Mouse (Mus musculus) cerebellum, adult 18-20 months (tissue): Measurements from ENCODE around the gene Apol10a.
"Not testable (repeated sequence)": the region's sequence is repeated elsewhere in the genome, so short reads cannot be mapped to it uniquely, and the experiment has no call there.

Source experiments
- DNase-seq, 2 experiments: peaks; one replicate each; pipeline ENCODE4 v3.0.0; 2021

Apol10a gene

DNA sequence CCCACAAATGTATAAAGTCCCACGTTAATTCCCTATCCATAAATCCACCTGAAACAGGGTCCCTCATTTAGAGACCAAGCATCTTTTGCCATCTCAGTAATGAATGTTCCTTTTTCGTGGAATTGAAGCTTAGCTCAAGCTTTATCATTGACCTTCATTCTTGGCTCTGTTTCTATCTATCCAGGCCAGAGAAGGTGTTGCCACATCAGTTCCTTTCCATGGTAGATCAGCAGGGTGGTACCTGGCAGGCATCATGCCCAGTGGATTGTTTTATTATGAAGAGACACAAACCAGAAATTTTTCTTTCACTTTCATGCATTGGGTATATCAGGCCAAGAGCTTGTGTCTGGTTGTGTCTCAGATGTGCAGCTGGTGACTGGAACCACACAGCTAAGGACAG is at the start of gene Apol10a:
Gene Apol10a (plus strand): TSS at position 355 of the 400 bp plus-strand sequence.
- DNase-seq: not testable (repeated sequence)

DNA sequence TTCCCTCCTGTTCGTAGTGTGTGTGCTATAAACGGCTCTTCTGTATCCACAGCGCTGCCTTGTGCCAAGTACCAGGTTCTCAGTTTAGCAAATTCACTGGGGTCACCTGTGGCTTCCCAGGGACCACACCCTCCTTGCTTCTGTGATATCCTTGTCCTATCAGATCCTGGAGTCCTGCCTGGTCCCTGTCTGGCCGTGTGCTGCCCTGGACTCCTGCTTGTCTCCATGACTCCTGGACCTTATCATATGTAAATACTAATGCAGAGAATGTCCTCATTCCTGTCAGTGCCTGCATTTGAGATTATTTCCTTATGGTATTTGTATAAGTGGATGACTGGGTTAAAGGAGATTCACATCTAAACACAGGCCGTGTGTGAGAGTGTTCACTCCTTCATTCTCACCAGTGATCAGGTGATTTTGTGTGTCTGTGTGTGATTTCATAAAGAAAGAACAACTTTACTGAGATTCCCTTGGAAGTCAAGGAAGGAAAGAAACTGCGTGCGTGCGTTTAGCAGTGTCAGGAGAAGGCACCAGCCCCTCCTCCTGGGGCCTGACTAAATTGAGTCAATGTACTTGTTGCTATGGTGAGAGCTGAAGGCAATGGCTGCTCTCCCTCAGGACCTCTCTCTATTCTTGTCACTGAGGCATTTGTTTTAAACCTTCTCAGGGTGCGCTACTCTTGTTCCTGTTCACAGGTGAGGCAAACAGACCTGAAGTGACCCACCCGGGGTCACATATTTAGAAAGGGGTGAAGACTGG is 48.0 kb upstream of the Apol10a start:
- DNase-seq: not testable (repeated sequence)

DNA sequence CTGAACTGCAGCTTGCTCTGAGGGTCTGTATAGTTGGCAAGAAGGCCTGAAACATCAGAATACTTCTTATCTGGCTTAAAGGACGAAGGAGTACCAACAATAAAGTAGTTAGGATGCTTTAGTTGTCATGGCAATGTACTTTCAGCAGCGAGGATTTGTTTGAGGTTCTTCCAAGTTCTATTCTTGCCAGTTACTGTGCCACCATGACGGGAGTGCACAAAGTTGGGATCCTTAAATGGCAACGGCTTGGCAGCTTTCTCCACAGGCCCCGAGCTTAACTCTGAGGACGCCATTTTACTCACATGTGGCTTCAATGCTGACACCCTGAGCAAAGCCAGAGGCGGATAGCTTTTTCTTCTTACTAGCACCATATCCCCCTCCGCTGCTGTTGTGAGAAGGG is 32.1 kb upstream of the Apol10a start:
- DNase-seq: not testable (repeated sequence)

DNA sequence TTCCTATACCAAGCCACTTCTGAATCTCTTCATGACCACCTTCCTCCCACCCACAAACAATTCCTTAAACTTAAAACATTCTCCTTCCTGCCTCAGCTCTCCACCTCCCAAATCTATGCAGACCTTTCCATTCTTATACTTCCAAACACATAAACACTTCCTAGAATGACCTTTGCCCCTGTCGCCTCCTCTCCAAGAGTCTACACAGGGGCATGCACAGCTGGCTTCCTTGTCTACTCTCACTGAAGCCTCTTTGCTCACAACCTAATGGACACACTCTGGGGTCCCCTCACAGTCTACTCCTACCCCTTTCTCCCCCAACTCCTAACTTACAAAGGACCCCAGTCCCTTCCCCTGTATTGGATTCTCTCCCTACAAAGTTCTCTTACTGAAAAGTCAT is 31.2 kb upstream of the Apol10a start:
- not testable (repeated sequence) for DNase-seq

DNA sequence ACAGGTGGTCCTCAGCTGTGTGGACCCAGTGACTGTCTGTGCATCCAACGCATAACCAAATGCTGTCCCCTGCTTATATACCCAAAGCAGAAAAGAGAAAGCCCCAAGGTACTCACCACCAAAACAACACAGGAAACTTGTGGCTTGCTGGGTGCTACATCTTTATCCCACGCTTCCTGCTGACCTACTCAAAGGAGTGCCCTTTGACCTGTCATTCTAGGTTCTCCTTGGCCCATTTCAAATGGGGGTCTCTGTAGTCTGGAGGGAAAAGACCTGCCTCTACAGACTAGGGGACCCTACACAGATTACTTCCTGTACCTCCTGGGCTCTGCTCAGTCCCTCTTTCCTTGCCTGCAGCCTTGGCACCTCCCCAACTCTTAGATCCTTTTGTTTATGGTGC is 29.5 kb upstream of the Apol10a start, which contains the start of gene Apol7b:
Gene Apol7b (minus strand): TSS at position 101 of the 400 bp plus-strand sequence.
- DNase-seq: not testable (repeated sequence)

DNA sequence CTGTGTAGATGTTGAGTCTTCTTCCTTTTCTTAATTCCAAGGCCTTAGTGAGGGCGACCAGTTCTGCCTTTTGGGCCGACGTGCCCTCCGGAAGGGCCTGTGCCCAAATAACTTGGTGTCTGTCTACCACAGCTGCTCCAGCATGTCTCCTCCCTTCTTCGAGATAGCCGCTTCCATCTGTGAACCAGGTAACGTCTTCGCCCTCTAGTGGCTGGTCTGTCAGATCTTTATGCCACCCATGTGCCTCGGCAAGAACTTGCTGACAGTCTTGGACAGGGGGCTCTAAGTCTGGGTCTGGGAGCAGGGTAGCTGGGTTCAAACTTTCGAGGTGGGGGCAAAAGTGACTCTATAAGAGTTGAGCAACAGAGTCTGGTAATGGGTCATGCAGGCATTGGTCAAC is 26.9 kb upstream of the Apol10a start:
- peak in 1 of 2 experiments; percentile 2 for DNase-seq

DNA sequence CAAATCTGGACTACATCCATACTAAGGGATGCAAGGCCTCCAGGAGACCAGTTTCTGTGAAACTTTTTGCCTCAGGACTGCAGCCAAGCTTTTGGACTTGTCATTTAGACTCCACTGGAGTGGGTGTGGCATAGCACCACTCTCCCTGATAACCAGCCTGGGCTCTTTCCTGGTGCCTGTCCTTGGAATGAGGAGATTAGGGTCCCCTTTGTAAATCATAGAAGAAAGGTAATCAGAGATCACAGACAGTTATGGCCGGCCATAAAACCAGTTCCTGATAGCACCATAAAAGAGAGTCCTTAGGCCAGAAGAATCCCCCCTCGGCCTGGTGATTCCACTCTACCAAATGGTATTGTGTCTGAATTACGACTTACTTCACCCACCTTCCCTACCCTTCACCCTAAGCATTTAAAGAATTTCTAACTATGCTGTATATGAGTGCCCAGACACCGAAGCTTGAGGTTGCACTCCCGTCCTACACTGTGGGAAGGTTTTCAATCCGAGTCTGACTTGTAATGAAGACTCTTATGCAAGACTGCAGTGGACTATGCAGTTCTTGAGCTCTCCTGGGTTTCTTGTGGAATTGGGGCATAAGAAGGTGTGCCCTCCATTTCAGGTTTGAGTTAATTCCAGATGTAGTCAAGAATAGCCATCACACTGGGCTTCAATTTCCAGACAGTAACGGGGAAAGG is 2.0 kb upstream of the Apol10a start:
- not testable (repeated sequence) for DNase-seq

DNA sequence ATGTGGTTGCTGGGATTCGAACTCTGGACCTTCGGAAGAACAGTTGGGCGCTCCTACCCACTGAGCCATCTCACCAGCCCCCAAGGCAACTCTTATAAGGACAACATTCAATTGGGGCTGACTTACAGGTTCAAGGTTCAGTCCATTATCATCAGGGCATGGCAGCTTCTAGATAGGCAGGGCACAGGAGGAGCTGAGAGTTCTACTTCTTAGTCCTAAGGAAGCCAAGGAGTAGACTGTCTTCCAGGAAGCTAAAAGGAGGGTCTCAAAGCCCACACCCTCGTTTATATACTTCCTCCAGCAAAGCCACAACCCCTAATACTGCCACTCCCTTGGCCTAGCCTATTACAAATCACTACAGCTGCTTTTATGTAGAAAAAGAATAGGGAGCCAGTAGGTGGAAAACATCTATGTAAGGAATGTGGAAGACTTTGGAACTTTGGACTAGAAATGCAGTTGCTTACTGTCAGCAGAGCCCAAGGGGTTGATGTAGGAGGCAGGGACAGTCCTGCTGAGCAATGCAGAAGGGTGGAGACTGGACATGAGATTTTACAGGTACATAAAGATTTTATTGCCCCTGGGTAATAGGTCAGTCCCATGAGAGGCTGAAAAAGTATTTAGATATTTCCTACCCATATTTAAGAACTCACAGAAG is 5.4 kb downstream of the Apol10a start:
- DNase-seq: no peak

DNA sequence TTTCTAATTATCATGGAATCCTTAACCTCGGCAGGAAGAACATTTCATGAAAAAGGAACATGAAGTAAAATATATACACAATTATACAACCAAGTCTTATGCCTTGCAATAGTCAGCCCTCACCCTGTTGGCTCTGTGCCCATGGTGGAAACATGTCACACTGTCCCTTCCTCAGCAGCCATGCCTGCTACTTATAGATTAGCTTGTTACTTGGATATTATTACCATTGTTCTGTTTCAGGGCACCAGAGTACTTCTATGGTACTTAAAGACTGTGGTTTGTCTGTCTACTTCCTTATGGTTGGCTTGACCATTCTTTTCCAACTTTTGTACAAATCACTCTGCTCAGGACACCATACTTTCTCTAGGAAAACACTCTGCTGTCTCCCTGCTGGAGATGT is 16.3 kb downstream of the Apol10a start:
- not testable (repeated sequence) for DNase-seq

DNA sequence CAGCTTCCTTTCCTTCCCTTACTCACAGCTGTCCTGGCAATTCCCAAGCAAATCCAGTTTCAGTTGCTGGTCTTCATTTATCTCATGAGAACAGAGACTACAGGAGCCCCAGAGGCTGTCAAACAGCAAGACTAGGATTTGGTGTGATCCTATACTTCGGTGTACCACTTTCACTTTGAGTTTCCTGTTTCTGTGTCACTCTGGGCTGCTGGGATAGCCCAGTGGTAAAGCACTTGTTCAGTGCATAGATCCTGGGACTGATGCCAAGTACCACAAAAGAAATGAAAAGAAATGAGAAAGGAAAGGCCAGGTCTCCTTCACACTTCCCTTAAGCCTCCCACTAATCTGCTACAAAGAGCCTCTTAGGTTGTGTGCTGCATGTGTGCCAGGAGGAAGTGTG is 17.8 kb downstream of the Apol10a start:
- DNase-seq: not testable (repeated sequence)

DNA sequence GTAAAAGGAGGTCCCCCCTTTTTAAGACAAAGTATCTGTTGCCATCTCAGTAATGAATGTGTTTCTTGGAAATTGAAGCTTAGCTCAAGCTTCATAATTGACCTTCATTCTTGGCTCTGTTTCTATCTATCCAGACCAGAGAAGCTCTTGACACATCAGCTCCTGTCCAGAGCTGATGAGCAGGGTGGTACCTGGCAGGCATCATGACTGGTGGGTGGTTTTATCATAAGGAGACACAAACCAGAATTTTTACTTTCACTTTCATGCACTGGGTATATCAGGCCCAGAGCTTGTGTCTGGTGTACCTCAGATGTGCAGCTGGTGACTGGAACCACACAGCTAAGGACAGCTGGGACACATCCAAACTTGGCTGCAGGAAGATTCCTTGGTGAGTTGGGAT is 31.1 kb downstream of the Apol10a start, which contains the start of gene Apol11a:
Gene Apol11a (plus strand): TSS at position 306 of the 400 bp plus-strand sequence.
- not testable (repeated sequence) for DNase-seq

DNA sequence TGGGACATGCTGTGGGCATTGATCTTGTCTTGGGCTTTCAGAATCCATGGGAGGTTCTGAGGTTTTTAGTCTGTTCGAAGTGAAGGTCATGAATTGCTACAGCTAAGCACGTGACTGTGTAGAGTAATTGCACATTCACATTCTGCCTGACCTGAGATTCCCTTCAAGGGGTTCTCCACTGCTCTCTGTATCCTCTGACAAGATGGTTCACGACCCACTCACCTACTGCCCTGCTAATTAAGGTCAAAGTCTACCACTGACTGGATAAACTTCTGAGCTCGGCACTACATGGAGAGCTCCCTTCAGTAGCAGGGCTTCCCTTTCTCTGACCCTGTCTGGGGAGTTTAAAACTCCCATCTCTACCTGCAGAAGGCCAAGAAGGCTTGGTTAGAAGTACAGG is 43.7 kb downstream of the Apol10a start:
- DNase-seq: not testable (repeated sequence)

DNA sequence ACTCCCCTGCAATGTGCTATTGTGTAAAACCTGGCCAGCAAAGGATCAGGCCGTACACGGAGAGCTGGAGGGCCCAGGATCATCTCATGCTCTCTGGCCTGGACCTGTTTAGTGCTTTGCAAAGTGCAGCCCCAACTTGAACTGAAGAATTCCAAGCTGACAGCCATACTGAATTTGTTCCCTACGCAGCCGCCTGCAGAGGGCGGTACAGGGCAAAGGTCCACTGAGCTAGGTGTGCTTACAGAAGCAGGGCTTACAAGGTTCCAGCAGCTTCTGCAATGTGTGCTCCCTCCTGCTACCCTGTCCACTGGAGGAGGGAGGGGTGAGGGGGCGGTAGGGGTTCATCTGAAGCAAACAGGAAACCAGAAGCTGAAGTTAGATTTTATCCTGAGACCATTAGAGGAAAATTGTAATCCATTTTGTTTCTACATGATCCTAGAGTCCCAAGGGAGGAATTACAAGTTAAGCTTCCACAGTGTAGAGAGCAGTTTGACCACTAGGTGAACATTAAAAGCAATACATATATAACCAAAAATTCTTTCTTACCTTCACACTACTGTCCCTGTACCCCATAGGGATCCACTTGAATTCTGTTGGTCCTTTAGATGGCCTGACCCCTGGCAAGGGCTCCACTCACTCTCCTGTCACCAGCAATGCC is 46.5 kb downstream of the Apol10a start:
- DNase-seq: peak; percentile 27 to 30

DNA sequence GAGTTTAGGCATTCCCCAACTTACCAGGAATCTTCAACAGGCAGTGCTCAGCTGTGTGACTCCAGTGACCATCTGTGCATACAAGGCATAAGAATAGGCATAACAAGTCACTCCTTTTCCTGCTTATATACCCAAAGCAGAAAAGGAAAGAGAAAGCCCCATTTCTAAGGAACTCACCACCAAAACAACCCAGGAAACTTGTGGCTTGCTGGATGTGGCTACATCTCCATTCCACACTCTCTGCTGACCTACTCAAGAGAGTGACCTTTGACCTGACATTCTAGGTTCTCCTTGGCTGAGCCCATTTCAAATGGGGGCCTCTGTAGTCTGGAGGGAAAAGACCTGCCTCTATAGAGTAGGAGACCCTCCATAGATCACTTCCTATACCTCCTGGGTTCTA is 56.4 kb downstream of the Apol10a start, which contains the start of gene Apol7c:
Gene Apol7c (minus strand): TSS at position 101 of the 400 bp plus-strand sequence.
- no peak for DNase-seq

DNA sequence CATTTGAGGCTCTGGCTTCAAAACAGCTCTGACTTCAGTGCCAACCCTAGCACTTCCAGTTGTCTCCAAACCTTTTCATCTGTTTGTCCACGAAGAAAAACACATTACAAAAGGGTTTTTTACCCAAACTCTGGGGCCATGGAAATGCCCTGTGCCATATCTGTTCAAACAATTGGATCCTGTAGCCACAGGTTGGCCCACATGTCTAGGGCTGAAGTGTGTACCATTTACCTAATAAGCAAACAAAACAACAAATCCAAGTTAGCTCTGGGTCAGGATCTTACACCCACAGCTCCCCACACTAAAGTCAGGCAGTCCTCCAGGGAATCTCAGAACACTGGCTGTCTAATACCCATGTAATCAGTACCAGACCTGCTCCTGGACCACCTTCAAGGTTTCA is 62.4 kb downstream of the Apol10a start:
- not testable (repeated sequence) for DNase-seq
